Mouse (Mus musculus): ENCODE data around the gene Akap6.

DNA sequence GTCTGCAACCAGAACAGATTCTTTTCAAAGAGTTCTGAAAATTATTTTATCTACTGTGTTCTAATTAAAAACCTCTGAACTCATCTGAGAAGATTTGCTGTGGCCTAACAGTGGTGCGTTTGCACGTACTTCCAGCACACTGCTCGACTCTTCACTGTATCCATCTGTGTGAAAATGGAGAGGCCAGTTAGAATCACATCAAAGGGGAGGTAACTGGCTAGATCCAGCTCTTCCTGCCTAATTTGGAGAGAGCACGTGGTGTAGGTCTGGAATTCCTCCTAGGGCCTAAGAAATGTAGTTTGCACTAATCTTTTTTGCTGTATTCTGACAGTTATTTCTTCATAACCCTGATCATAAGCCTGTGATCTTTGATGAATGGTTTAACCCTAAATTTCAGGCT lies 446.3 kb downstream of the Akap6 start:
- TF ChIP-seq POLR2A (IDR thresholded peaks at IDR 0.05; ENCODE audit: extremely low read depth, insufficient read depth, low read length) (no peak), CTCF (IDR thresholded peaks at IDR 0.05; ENCODE audit: low read depth, low read length) (no peak)

All from liver, adult 2 months (tissue).